Mouse (Mus musculus): ENCODE data around the gene Olfr92.

GRCm38 (mm10) chr17:37062101-37062641 lies 57.7 kb downstream of the Olfr92 start:
- TF ChIP-seq CTCF (IDR thresholded peaks at IDR 0.05; ENCODE audit: control insufficient read depth, insufficient read depth, insufficient replicate concordance, low read depth, low read length) (no peak), POLR2A (IDR thresholded peaks at IDR 0.05; ENCODE audit: control insufficient read depth, low read depth, low read length) (no peak)

Measured in testis, adult 2 months (tissue).